Mouse (Mus musculus): ENCODE measurements at regions not wholly inside any gene's neighbourhood (a gene's known extent, or its start where the extent isn't known, plus 50 kb on each side); places are given as distances from the start of the nearest gene placed in this dataset.

DNA sequence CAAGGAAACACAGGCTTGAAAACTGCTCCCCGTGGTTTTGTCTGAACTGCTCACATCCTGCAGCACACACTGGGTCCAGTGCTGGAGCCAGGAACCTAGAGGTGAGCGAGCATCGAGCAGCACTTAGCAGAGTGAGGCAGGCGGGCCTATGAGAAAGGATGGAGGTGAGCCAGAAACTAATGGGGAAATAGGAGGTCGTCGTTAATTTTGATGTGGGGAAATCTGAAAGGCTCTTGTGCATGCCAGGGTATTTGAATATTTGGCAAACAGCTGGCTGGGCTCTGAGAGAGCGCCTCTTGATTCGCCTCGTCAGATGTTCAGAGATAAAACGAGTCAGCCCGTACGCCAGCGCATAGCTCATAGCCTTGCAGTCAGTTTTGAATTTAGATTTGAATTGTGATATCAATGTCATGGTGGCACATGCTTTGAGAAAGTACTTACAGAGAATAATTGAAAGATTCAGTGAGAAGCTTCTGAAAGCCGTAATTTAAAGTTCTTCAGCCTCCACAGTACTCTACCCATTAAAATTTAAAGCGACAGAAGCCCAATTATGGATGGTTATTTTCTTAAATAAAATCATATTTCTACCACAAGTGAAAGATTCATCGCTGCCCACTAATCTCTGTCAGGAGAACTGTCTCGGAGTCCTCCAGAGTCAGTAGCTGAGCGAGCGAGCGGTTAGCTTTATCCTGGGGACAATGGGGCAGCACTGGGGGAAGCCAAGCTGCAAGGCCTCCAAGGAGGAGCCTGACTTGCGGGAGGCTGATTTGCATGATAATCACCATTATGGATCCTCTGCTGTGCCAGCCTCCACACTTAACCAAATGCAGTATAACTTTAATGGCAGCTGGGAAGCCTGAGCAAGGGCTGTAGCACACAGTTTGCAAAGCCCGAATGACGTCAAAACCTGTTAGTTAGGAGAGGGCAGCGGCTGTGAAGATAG lies 227.9 kb upstream of the Nr2f1 start:
- ATAC-seq (replicated peaks; ENCODE audit: poor library complexity, severe bottlenecking), result no peak

- ATAC-seq (replicated peaks; ENCODE audit: poor library complexity, severe bottlenecking), result no peak
Measured at GRCm38 (mm10) chr13:78426306-78426921, 226.9 kb upstream of the Nr2f1 start.

- no peak for ATAC-seq (replicated peaks; ENCODE audit: poor library complexity, severe bottlenecking)
Measured at GRCm38 (mm10) chr13:78405071-78405470, 205.5 kb upstream of the Nr2f1 start.

DNA sequence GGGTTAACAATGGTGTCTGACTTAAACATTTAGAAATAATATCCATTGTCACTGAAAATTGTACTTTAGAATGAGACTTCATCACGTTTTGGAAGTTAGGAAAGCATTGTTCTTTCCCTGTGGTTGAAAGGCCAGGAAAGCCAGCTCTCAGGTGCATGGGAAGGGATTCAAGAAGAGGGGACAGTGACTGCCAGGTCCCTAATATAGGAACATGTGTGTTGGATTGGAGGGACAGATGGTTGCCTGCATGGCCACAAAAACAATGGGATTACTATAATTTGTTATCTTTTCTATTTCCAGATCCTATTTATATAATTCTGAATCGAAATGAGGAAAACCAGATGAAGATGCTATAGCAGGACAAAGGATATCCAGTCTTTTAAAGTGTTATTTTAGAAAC lies 184.2 kb upstream of the Nr2f1 start:
- no peak for ATAC-seq (replicated peaks; ENCODE audit: poor library complexity, severe bottlenecking)

DNA sequence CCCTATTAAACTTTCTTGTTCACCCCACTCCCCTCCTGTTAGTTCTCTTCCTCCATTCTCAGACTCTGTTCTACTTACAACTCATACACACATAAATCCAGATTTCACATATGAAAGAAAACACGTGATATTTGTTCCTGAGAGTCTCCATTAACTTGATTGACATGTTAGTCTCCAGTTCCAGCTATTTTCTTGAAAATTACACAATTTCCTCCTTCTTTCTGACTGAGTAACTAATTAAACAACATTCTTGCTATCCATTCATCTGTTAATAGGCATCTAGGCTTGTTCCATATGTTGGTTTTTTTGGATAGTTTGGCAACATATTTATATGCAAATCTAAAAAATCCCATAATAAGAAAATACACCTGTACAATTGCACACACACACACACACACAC lies 161.7 kb upstream of the Nr2f1 start:
- ATAC-seq (replicated peaks; ENCODE audit: poor library complexity, severe bottlenecking), result no peak

DNA sequence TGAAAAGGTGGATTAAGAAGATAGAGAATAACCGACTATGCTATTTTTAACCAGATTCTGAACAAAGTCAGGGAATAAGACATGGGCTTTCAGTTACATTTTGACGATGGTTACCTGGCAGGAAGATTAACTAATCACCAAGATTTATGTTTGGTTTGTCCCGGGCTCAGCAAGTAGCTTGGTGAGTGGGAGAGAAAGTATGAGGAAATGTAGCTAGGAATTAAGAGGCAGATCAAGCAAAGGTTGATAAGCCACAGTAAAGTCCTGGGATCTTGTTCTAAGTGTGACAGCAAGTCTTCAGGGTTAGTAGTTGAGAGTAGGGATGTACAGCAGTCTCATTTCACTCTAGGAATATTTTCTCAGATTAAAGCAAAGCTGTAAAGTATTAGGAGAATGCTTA lies 149.3 kb upstream of the Nr2f1 start:
- no peak for ATAC-seq (replicated peaks; ENCODE audit: poor library complexity, severe bottlenecking)

- ATAC-seq (replicated peaks; ENCODE audit: poor library complexity, severe bottlenecking), result no peak
Measured at GRCm38 (mm10) chr13:78324443-78325206, 125.1 kb upstream of the Nr2f1 start.

- ATAC-seq (replicated peaks; ENCODE audit: poor library complexity, severe bottlenecking), result no peak
Measured at GRCm38 (mm10) chr13:78323183-78323582, 123.6 kb upstream of the Nr2f1 start.

- ATAC-seq (replicated peaks; ENCODE audit: poor library complexity, severe bottlenecking), result no peak
Measured at GRCm38 (mm10) chr13:78318434-78318833, 118.9 kb upstream of the Nr2f1 start.

DNA sequence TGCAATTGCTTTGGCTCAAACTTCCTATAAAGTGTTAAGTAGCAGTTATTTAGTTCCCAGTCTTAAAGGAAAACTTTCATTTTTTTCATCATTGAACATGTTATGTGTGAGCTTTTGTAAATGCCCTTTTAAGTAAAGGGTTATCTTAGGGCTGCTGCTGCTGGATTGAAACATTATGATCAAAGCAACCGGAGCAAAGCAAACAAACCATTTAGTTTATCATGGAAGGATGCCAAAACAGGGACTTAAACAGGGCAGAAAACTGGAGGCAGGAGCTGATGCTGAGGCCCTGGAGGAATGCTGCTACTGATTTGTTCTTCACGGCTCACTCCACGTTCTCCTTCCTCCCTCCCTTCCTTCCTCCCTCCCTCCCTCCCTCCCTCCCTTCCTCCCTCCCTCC lies 111.3 kb upstream of the Nr2f1 start:
- no peak for ATAC-seq (replicated peaks; ENCODE audit: poor library complexity, severe bottlenecking)

Measured in granulocyte monocyte progenitor cell, adult 5-6 weeks (primary cell).